Mouse (Mus musculus) heart, adult 2 months (tissue): ENCODE measurements around the gene Lamb3. TPM values are rescaled to one million over a fixed set of nuclear protein-coding genes. Genes with fewer than 3 reads are reported as not detected.

Source experiments
- DNase-seq, 2 experiments: peaks; one replicate each; pipeline ENCODE4 v3.0.0; 2021
- H3K27ac ChIP-seq: fragments of 200-600 bp; 2 replicates; pipeline ENCODE4 v1.8.1; 2022
- H3K27me3 ChIP-seq: fragments of 200-500 bp; 2 replicates; pipeline ENCODE4 v1.6.1; 2012; ENCODE audit warnings: mild to moderate bottlenecking, low read length, inconsistent platforms, mixed read lengths; ENCODE audit not compliant: control insufficient read depth, insufficient read depth
- H3K36me3 ChIP-seq: fragments of 200-500 bp; 2 replicates; pipeline ENCODE4 v1.6.1; 2012; ENCODE audit warnings: low read length, inconsistent platforms; ENCODE audit not compliant: control insufficient read depth, insufficient read depth
- H3K4me1 ChIP-seq: fragments of 200-500 bp; 2 replicates; pipeline ENCODE4 v1.6.1; 2011; ENCODE audit warnings: low read length; ENCODE audit not compliant: control insufficient read depth, insufficient read depth
- H3K4me3 ChIP-seq: fragments of 200-600 bp; 2 replicates; pipeline ENCODE4 v1.8.1; 2022
- H3K79me2 ChIP-seq: fragments of 200-500 bp; replicated peaks from 2 replicates; pipeline ENCODE4 v1.6.1; 2012; ENCODE audit warnings: mild to moderate bottlenecking, inconsistent platforms, low read length, moderate library complexity, mixed read lengths; ENCODE audit not compliant: control insufficient read depth, insufficient read depth
- H3K9ac ChIP-seq: fragments of 200-500 bp; 2 replicates; pipeline ENCODE4 v1.6.1; 2012; ENCODE audit warnings: low read depth, mild to moderate bottlenecking, control low read depth, inconsistent platforms, low read length, mixed read lengths
- CTCF ChIP-seq: fragments of 200-600 bp; IDR thresholded peaks from 2 replicates; pipeline ENCODE4 v1.8.1; 2022; ENCODE audit warnings: antibody characterized with exemption, mild to moderate bottlenecking, moderate library complexity
- EP300 ChIP-seq: fragments of 200-500 bp; IDR thresholded peaks from 2 replicates; pipeline ENCODE4 v1.6.1; 2011; ENCODE audit warnings: low read depth, low read length, control low read depth; ENCODE audit not compliant: insufficient read depth
- POLR2A ChIP-seq: fragments of 200-500 bp; IDR thresholded peaks from 2 replicates; pipeline ENCODE4 v1.6.1; 2011; ENCODE audit warnings: mild to moderate bottlenecking, low read depth, low read length, control low read depth; ENCODE audit not compliant: insufficient read depth
- WGBS: fragments of 180-500 bp; shearing (Covaris S2); methylation state at CpG from one replicate; pipeline ENCODE4 v1.1.7; 2018; 5-methylcytosine and 5-hydroxymethylcytosine counted together
- intact Hi-C: fragments of 180-260 bp; cut with DNase I; formaldehyde crosslinking; loops from one replicate; pipeline ENCODE4 v1.15.1; 2025
- polyA plus RNA-seq: library from polyadenylated mRNA; depleted of rRNA; stranded (reverse); fragments of >200 nt; gene quantifications from 2 replicates; pipeline ENCODE4 v1.2.3, GENCODE M21; 2012
- total RNA-seq, 2 experiments: library from RNA; stranded (reverse); gene quantifications; 2 replicates each; pipeline ENCODE4 v1.2.3; 2021

Lamb3 gene
- total and polyA plus RNA-seq, 3 experiments, result 9.2 to 11.9 (median 11.4) TPM

DNA sequence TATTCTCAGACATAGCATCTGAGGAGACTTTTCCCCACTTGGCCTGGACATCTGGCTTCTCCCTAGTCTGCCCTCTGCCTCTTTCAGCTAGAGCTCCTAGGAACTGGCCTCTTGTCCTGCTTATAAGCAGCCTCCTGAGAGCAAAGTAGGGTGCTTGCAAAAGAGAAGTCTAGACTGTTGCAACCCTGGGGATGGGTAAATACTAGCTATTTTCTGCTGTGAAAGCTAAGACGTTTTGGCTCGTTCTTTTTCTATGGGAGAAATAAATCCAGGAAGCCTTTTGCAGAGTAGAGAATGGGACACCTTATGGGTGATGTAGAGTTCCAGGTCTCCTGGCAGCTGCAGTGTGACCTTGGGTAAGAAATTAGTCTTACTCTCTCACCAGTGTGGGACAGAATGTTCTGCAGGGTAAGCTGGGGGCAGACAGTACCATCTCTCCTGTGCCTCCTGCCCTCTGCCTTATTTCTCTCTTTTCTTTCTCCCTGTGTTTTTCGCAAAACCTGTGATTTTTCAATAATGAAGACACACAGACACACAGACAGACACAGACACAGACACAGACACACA is 103.1 kb downstream of the Lamb3 start:
- no peak for DNase-seq
- Histone ChIP-seq H3K36me3 (no peaks in the 10 kb centered on the region; the same call in 1 of the 2 replicates), H3K4me3 (no peak overlapping the region), H3K27ac (no peak overlapping the region), H3K27me3 (no peaks in the 10 kb centered on the region), H3K4me1 (peaks cover 11% of the 10 kb centered on the region), H3K79me2 (no peaks in the 10 kb centered on the region), H3K9ac (no peak overlapping the region)
- intact Hi-C loops, result no loop called here
- TF ChIP-seq EP300 (no peak), CTCF (no peak), POLR2A (no peak)
- 89% methylated on average over 3 of the region's 3 CpGs for WGBS

DNA sequence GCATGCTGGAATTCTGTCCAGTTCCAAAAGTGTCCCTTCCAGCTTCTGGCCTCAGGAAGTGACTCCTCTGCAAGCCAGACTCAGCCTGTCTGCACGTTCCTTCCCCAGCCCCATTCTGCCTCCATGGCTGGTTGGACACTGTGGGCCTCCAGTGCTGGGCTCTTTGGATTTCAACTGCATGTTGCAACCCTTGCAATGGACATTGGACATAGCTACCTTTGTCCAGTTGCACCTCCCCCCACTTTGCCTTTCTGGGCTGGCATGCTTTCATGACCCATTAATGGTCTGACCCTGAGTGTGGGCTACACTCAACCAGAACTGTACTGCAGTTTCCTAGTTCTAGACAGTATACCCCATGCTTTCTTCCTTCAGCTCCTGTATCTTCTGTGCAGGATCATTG is 104.1 kb downstream of the Lamb3 start:
- H3K36me3 ChIP-seq, result no peaks in the 10 kb centered on the region; the same call in 1 of the 2 replicates
- WGBS, result 19% methylated on average over 1 of the region's 1 CpGs
- no peak overlapping the region for H3K27ac ChIP-seq
- intact Hi-C loops, result no loop called here
- H3K27me3 ChIP-seq, result no peaks in the 10 kb centered on the region
- TF ChIP-seq EP300 (no peak), POLR2A (no peak), CTCF (no peak)
- peaks cover 17% of the 10 kb centered on the region for H3K4me1 ChIP-seq
- no peak for DNase-seq
- H3K4me3 ChIP-seq, result no peak overlapping the region
- no peak overlapping the region for H3K9ac ChIP-seq
- H3K79me2 ChIP-seq, result no peaks in the 10 kb centered on the region

DNA sequence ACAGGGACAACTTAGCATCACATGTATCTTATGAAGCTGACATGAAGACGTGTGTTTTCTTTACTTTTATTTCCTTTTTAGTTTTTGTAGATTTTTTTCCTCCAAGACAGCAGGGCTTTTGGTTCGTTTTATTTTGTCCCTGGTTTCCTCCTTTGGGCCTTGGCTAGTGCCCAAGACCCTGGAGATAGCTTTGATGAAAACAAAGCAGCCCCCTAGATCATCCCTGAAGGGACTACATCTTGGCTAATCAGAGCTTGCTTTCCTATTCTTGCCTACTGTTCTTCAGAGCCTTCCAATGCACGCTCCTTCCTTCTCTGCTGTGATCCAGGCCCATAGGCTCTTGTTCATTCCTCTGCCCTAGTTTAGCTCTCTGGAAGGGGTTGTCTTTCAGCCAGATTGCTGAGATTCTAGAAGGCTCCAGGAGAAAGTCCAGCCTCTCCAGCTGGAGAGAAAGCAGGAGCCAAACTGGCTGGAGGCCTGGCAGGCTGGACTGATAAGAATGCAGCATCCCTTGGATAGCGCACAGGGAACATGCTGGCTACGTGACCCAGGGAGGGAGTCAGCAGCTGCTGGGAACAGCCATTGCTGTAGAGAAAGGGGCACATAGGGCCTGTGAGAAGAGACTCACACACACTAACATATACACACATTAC is 108.3 kb downstream of the Lamb3 start:
- Histone ChIP-seq H3K36me3 (no peaks in the 10 kb centered on the region; the same call in 1 of the 2 replicates), H3K79me2 (no peaks in the 10 kb centered on the region), H3K4me1 (peaks cover 20% of the 10 kb centered on the region), H3K27ac (peak overlapping the region; percentile 89), H3K4me3 (no peak overlapping the region), H3K27me3 (no peaks in the 10 kb centered on the region), H3K9ac (0 out of 2 replicates have a peak overlapping the region, but pooled peaks have one; percentile 1)
- TF ChIP-seq EP300 (peak; percentile 98), CTCF (no peak), POLR2A (peak; percentile 16; the same call in 1 of the 2 replicates)
- WGBS, result 22% methylated on average over 5 of the region's 5 CpGs
- DNase-seq, result peak; percentile 86 to 93
- intact Hi-C loops, result loop anchor here (1.0 kb wide), 1 partner anchor 43 kb away; the partner anchor contains the start of gene G0s2

DNA sequence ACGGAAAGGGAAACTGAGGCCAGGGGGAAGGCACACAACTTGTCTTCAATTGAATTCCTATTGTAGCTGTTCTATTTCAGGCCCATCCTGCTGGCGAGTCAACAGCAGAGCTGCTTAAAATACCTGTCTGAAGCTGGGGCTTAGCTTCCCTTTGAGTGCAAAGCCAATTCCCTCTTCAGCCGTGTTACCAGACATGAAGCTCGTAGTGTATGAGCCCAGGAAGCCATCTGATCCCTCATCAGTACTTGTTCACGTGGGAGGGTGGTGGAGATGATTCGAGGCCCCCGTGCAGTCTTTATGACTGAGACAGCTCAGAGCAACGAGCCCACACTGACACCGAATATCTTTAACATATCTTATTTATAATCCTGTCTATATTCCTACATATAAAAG is 108.9 kb downstream of the Lamb3 start:
- H3K9ac ChIP-seq, result 0 out of 2 replicates have a peak overlapping the region, but pooled peaks have one; percentile 1
- H3K4me1 ChIP-seq, result peaks cover 20% of the 10 kb centered on the region
- H3K4me3 ChIP-seq, result no peak overlapping the region
- no peaks in the 10 kb centered on the region for H3K79me2 ChIP-seq
- intact Hi-C loops, result no loop called here
- DNase-seq, result peak in 1 of 2 experiments; percentile 47
- WGBS, result 39% methylated on average over 9 of the region's 9 CpGs
- no peaks in the 10 kb centered on the region; the same call in 1 of the 2 replicates for H3K36me3 ChIP-seq
- no peaks in the 10 kb centered on the region for H3K27me3 ChIP-seq
- peak overlapping the region; percentile 89 for H3K27ac ChIP-seq
- TF ChIP-seq POLR2A (no peak), CTCF (no peak), EP300 (no peak)

DNA sequence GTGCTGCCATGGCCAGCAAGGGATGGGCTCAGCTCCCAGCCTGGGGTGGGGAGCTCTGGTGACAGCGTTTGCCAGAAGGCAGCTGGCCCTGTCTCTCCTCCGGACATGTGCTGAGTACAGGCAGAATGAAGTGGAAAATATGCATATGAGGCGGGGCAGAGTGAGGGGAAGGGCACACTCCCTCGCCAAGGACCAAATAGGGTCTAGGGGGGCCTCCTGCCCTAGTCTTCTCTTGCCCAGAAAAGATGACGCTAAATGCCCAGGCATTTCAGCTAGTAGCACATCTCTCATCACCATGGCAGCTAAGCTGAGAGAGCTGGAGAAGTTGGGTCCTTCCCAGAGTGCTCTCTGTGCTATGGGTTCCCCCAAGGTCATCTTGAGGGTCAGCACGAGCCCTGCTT is 109.7 kb downstream of the Lamb3 start:
- Histone ChIP-seq H3K27me3 (no peaks in the 10 kb centered on the region), H3K36me3 (no peaks in the 10 kb centered on the region; the same call in 1 of the 2 replicates), H3K4me3 (no peak overlapping the region), H3K4me1 (peaks cover 18% of the 10 kb centered on the region), H3K27ac (peak overlapping the region; percentile 89), H3K79me2 (no peaks in the 10 kb centered on the region), H3K9ac (no peak overlapping the region)
- 22% methylated on average over 6 of the region's 6 CpGs for WGBS
- intact Hi-C loops, result no loop called here
- peak; percentile 92 for TF ChIP-seq EP300
- TF ChIP-seq POLR2A, result no peak; the same call in 1 of the 2 replicates
- DNase-seq, result peak; percentile 80 to 90

DNA sequence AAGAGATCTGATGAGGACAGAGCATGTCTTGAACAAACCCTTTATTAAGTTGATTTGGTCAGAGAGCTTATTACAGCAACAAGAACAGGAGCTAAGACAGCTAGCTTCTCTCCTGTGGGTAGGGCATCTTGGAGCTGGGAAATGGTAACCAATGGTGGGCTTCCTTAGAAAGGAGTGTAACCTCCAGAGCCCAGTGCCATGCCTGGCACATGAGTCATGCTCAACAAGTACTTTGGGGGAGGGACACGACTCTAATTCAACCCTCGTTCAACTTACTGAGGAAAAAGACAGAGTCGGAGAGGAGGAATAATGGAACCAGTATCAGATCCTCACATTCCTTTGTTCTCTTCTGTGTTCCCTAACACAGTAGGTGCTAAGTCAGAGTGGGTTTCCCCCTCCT is 112.2 kb downstream of the Lamb3 start:
- H3K4me3 ChIP-seq, result no peak overlapping the region
- H3K36me3 ChIP-seq, result no peaks in the 10 kb centered on the region; the same call in 1 of the 2 replicates
- H3K4me1 ChIP-seq, result peaks cover 15% of the 10 kb centered on the region
- intact Hi-C loops, result no loop called here
- H3K27me3 ChIP-seq, result no peaks in the 10 kb centered on the region
- H3K9ac ChIP-seq, result no peak overlapping the region
- 48% methylated on average over 3 of the region's 3 CpGs for WGBS
- no peak for TF ChIP-seq EP300
- TF ChIP-seq POLR2A, result no peak
- DNase-seq, result no peak
- H3K79me2 ChIP-seq, result no peaks in the 10 kb centered on the region
- no peak overlapping the region for H3K27ac ChIP-seq
